Mouse (Mus musculus) left cerebral cortex, postnatal 36 days (tissue): Measurements from ENCODE around the gene Rbm4. TPM values are rescaled to one million over a fixed set of nuclear protein-coding genes. Genes with fewer than 3 reads are reported as not detected.
"Not testable (repeated sequence)": the region's sequence is repeated elsewhere in the genome, so short reads cannot be mapped to it uniquely, and the experiment has no call there.

ENCODE experiments used
- DNase-seq, 2 experiments: peaks; one replicate each; pipeline ENCODE4 v3.0.0; 2021 to 2022; ENCODE audit warnings: low spot score in 2 of 2, mixed read lengths in 1 of 2
- intact Hi-C: fragments of 180-260 bp; cut with DNase I; formaldehyde crosslinking; loops from one replicate; pipeline ENCODE4 v1.15.1; 2025
- total RNA-seq, 2 experiments: library from RNA; stranded (reverse); gene quantifications; 2 replicates each; pipeline ENCODE4 v1.2.3; 2021

The Rbm4 gene
- 10 to 100 TPM; 87.3 to 95.7 TPM for total RNA-seq

- DNase-seq: peak; percentile 96 to 98
- intact Hi-C loops: loop anchor here (5.0 kb wide), 1 partner anchor 37 kb away; the partner anchor contains the start of gene Rbm4b
Observed at GRCm38 (mm10) chr19:4793831-4794422, at the start of gene Rbm4. Rbm4 (minus strand) TSS chr19:4793901.

- intact Hi-C loops: no loop called here
Observed at GRCm38 (mm10) chr19:4842611-4843010, 48.9 kb upstream of the Rbm4 start.

DNA sequence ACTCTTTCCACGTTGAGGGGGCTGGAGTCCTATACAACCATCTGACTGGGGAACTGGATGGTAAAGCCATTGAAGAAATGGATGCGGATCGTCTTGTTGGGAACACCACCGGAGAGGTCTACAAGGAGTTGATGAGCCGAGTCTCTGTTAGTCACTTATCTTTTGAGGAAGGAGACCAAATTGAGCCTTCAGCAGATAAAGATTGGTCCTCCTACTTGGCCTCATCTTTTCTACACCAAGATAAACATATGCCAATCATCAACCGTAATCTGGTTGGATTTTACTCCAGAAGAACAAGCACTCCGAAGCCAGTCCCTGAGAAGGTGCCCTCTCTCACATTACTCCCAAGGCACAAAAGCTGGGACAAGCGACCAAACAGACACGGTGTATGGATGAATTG is 47.1 kb upstream of the Rbm4 start:
- DNase-seq: no peak
- intact Hi-C loops: no loop called here

More at GRCm38 (mm10) chr19:4842611-4843010, 48.9 kb upstream of the Rbm4 start:
- DNase-seq: no peak

DNA sequence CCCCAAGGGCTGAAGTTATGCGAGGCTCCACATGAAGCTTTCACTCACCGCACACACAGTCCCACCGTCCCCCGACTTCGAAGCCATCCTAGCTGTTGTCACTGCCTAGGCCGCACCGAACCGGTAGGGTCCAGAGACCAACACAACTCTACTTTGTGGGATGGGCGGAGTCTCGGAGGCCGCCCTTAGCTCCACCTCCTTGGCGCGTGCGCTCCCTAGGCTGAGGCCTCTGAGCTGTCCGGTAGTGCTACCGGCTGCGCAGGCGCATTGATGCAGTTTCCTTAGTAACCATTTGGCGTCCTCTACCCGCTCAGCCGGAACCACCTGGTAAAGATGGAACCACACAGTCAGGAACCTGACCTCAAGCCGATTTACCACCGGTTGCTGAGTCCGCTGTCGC is 45.4 kb upstream of the Rbm4 start, which contains the start of the genes Ccs and Ccdc87:
TSS of gene Ccs (minus strand) at position 184 of the 400 bp plus-strand sequence.
TSS of gene Ccdc87 (plus strand) at position 218 of the 400 bp plus-strand sequence.
- intact Hi-C loops: loop anchor here (1.0 kb wide), 1 partner anchor 28 kb away; the partner anchor contains the start of genes Gm21992 and Rbm14
- peak; percentile 96 for DNase-seq

DNA sequence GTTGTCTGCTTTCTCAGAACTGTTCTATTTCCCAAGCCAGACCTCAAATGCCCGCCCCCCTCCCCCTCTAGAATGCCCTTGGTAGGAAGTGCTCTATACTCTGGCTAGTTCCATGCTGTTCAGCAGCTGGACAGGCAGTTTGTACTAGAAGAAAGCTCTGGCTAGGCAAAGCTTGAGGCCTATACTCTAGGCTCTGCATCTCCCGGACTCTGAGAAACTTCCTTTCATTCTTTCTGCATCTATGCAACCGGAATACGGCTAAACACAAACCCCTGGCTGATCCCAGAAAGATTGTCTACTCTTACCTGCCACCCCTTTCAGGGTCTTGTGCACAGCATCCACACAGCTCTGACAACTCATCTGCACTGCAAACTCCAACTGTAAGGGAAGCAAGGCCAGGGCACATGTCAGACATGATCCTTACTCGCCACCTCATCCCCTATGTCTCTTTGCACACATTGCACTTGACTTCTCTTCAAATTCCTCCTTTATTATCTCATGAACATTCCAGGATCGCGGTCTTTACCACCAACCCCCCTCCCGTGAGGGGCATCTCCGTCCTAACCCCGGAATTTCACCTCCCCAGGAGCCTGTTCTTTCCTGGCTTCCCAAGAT is 44.9 kb upstream of the Rbm4 start:
- intact Hi-C loops: loop anchor here (1.0 kb wide), 1 partner anchor 27 kb away; the partner anchor contains the start of genes Gm21992 and Rbm14
- no peak for DNase-seq

- DNase-seq: no peak
- intact Hi-C loops: no loop called here
Observed at GRCm38 (mm10) chr19:4837049-4837448, 43.3 kb upstream of the Rbm4 start.

DNA sequence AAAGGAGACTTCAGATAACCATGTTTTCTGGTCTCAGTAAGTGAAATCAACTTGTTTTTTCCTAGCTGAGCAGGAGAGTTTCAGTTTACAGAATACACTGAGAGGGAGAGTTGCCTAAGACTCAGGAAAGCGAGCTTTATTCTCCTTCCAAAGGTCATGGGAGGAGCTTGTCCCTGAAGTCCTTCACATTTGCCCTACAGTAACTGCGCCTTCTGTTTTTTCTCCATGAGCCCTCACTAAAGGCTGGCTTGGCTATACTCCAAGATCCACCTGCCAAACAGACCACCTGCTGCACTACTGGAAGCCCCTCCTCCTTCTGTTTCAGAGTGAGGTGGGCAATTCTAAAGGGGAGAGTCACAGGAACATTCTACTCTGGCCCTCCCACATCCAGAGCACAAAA is 42.4 kb upstream of the Rbm4 start:
- intact Hi-C loops: no loop called here

DNA sequence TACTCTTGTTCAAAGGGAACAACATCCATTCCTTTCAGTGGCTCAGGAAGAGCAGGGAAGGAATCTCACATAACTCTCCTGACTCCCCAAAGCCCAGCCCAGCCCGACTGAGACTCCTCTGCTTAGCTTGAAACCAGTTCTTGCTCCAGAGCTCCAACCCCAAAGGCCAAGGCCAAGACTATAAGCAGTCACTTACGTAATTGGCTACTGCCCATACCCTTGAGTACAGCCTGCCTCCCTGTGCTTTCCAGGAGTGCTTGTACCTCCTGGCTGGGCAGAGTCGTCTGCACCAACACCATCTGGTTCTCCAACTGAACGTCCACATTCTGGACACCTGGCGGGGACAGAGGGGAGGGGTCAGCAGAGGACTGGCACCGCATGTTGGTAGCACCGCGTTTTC is 40.3 kb upstream of the Rbm4 start:
- no peak for DNase-seq
- intact Hi-C loops: no loop called here

More for the DNA sequence above, 42.4 kb upstream of the Rbm4 start:
- no peak for DNase-seq

DNA sequence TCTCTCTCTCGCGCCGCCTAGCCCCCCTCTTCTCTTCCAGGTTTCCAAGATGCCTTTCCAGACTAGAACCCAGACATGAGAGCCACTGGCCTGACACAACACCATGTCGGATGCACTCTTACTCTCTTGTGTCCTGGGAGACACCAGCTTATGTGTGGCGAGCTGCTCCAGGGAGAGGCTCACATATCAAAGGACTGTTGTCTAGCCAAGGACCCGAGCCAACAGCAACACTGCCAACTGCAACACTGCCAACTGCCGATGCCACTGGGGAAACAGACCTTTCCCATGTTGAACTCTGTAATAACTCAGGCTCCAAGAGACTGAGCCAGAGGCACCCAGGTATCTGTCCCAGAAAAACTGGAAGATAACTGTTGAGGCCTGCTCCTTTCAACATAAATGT is 35.5 kb upstream of the Rbm4 start:
- DNase-seq: no peak
- intact Hi-C loops: no loop called here

GRCm38 (mm10) chr19:4828444-4829114 is 34.9 kb upstream of the Rbm4 start:
- intact Hi-C loops: no loop called here
- DNase-seq: no peak

DNA sequence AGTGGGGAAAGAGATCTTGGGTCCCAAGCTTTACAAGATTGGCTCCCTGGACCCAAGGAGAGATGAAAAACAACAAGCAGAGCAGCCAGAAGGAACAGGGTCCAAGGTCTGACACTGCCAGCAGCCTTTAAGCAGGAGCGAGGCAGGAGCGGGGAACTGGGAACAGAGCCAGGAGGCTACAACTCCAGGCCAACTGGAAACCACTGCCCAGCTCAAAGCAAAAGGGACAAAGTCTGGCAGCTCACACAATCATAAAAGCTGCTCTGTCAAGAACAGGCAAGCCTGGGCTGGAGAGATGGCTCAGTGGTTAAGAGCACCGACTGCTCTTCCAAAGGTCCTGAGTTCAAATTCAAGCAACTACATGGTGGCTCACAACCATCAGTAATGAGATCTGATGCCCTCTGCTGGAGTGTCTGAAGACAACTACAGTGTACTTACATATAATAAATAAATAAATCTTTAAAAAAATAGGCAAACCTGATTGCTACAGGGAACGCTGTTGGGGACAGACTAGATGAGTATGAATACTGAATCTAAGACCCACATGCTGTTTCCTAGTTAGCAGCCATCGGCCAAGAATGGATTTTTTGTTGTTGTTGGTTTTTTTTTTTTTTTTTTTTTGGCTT is 27.1 kb upstream of the Rbm4 start:
- intact Hi-C loops: no loop called here
- DNase-seq: peak; percentile 41 to 62

- DNase-seq: no peak
- intact Hi-C loops: no loop called here
Observed at GRCm38 (mm10) chr19:4817182-4817835, 23.6 kb upstream of the Rbm4 start.

- intact Hi-C loops: no loop called here
- no peak for DNase-seq
Observed at GRCm38 (mm10) chr19:4813015-4813414, 19.3 kb upstream of the Rbm4 start.

DNA sequence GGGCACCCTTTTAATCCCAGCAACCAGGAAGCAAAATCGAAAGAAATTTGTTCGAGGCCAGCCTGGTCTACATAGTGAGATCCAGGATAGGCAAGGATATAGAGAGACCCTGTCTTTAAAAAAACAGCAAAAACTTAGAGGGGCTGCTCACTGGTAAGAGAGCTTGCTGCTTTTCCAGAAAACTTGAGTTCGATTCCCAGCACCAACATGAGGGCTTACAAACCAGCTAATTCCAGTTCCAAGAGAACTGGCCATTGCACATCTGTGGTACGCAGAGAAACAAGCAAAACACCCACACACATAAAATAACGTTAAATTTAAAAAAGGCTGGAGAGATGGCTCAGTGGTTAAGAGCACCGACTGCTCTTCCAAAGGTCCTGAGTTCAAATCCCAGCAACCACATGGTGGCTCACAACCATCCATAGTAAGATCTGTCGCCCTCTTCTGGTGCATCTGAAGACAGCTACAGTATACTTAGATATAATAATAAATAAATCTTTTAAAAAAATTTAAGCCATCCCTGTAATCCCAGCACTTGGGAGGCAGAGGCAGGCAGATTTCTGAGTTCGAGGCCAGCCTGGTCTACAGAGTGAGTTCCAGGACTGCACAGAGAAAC is 18.7 kb upstream of the Rbm4 start:
- intact Hi-C loops: not testable (repeated sequence)

GRCm38 (mm10) chr19:4811909-4812242 is 18.2 kb upstream of the Rbm4 start:
- intact Hi-C loops: loop anchor here (1.0 to 2.0 kb wide), 2 partner anchors 27 to 55 kb away; partner anchors contain the start of genes Ccdc87, Ccs and Rbm4b
- no peak for DNase-seq

More for the DNA sequence above, 18.7 kb upstream of the Rbm4 start:
- DNase-seq: not testable (repeated sequence)

DNA sequence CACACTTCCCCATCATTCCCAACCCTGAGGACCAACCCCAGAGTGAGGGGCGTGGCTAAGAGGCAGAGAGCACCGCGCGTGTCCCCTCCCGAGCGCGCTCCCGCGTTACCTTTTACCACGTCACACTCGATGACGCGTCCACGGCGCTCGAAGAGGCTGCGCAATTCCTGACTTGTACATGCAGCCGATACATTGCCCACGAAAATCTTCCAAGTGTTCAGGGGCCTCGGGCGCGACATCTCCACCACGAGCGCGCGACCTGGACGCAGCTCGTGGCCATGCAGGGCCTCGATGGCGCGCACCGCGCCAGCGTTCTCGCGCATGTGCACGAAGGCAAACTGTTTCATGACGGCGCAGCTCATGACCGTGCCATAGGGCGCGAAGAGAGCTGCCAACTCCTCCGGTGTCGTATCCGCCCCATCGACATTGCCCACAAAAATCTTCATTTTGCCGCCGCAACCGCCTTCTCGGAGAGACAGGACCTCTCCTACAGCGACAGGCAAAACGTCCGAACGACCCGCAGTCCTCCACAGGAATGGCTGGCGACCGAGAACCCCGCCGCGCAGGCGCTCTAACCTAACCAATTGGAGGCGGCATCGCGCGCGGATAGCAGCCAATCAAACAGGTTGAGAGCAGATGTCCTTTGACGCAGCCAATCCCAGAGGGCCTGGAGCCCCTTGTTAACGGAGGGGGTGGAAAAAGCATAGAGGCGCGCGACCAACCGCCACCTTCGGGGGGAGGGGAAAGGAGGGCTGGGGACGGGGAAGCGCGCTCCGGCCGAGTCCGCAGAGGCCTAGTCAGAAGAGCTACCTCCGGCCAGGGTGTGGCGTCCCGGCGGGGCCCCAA is 17.6 kb upstream of the Rbm4 start, which contains the start of the genes Gm21992 and Rbm14:
TSS of gene Gm21992 (minus strand) at position 550 of the 846 bp plus-strand sequence.
TSS of gene Rbm14 (minus strand) at position 572 of the 846 bp plus-strand sequence.
- peak; percentile 98 to 99 for DNase-seq
- intact Hi-C loops: loop anchor here (1.0 to 2.0 kb wide), 2 partner anchors 28 to 54 kb away; partner anchors contain the start of genes Ccdc87, Ccs and Rbm4b

GRCm38 (mm10) chr19:4810746-4811062 is 17.0 kb upstream of the Rbm4 start:
- no peak for DNase-seq
- intact Hi-C loops: loop anchor here (1.0 to 2.0 kb wide), 2 partner anchors 29 to 54 kb away; partner anchors contain the start of genes Ccdc87, Ccs and Rbm4b

GRCm38 (mm10) chr19:4810309-4810708 is 16.6 kb upstream of the Rbm4 start:
- no peak for DNase-seq
- intact Hi-C loops: loop anchor here (2.0 kb wide), 1 partner anchor 54 kb away; the partner anchor contains the start of gene Rbm4b
